Mouse (Mus musculus) urinary bladder, postnatal 25 days (tissue): ENCODE measurements around the gene Sema7a.

Experiments used
- DNase-seq: peaks from one replicate; pipeline ENCODE4 v3.0.0; 2022; ENCODE audit warnings: low spot score

The Sema7a gene

DNA sequence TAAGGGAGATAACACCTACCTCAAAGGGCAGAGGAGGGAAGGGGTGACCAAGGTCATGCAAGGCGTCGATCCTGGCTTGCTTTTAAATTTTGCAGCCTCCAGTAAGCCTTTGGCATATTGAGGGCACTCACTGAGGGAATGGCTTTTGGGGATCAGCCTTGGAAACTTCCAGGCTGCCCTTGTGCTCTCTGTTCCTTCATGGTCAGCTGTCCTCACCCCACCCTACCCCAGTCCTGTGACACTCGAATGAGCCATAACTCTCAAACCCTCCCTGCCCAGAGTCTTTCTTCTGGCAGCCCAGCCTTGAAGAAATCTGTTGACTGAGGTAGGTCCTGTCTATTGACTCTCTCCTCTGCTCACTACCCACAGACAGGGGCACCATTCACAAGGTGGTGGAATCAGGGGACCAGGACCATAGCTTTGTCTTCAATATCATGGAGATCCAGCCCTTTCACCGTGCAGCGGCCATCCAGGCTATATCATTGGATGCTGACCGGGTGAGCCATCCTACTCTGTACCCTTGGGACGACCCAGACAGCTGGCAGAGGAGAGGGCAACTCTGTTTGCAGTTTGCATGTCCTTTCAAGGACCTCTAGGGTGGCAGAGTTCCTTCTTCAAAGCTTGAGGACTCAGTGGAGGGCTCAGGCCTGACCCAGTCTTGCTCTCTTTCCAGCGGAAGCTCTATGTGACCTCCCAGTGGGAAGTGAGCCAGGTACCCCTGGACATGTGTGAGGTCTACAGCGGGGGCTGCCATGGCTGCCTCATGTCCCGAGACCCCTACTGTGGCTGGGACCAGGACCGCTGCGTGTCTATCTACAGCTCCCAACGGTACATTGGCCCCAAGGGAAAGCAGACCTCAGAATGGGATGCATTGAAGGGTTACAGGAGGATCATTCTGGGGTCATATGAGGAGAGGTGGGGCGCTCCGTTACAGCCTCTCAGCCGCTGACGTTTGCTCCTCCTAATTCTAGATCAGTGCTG is 20.3 kb downstream of the Sema7a start:
- no peak for DNase-seq

DNA sequence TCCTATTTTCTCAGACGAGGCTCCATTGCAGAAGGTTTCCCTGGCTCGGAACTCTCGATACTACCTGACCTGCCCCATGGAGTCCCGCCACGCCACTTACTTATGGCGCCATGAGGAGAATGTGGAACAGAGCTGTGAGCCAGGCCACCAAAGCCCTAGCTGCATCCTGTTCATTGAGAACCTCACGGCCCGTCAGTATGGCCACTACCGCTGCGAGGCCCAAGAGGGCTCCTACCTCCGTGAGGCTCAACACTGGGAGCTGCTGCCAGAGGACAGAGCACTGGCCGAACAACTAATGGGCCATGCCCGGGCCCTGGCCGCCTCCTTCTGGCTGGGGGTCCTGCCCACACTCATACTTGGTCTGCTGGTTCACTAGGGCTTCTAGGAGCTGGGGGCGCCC is 21.3 kb downstream of the Sema7a start:
- DNase-seq: no peak

- no peak for DNase-seq
Observed at GRCm38 (mm10) chr9:57961863-57962778, 22.2 kb downstream of the Sema7a start.

DNA sequence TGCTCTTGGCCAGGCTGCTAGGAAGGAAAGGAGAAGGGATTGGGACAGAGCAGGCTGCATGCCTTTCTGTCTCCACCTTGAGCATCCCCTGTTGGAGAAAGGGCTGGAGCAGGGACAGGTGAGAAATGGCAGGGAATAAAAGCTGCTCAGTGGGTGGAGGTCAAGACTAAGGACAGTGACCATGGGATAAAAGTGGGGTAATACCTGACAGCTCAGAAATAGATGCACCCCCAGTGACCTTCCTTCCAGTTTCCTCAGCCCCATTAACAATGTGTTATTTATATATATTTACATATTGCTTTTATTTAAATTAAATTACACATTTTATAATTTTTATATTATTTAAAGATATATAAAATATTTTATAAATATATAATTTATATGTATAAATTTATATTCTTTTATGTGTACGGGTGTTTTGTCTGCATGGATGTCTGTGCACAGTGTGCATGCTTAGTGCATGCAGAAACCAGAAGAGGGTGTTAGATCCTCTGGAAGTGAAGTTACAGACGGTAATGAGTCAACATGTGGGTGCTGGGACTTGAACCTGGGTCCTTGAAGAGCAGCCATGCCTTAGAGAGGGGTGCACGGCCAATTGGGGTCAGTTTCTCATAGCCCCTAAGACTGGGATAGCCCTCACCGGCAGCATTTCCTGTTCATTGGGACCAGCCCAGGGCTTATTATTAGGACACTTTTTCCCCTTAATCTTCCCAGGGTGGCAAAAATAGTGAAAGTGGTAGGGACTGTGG is 23.5 kb downstream of the Sema7a start:
- DNase-seq: no peak

- DNase-seq: no peak
Observed at GRCm38 (mm10) chr9:57963998-57964395, 24.1 kb downstream of the Sema7a start.

GRCm38 (mm10) chr9:57964528-57965250 is 24.8 kb downstream of the Sema7a start:
- DNase-seq: no peak

DNA sequence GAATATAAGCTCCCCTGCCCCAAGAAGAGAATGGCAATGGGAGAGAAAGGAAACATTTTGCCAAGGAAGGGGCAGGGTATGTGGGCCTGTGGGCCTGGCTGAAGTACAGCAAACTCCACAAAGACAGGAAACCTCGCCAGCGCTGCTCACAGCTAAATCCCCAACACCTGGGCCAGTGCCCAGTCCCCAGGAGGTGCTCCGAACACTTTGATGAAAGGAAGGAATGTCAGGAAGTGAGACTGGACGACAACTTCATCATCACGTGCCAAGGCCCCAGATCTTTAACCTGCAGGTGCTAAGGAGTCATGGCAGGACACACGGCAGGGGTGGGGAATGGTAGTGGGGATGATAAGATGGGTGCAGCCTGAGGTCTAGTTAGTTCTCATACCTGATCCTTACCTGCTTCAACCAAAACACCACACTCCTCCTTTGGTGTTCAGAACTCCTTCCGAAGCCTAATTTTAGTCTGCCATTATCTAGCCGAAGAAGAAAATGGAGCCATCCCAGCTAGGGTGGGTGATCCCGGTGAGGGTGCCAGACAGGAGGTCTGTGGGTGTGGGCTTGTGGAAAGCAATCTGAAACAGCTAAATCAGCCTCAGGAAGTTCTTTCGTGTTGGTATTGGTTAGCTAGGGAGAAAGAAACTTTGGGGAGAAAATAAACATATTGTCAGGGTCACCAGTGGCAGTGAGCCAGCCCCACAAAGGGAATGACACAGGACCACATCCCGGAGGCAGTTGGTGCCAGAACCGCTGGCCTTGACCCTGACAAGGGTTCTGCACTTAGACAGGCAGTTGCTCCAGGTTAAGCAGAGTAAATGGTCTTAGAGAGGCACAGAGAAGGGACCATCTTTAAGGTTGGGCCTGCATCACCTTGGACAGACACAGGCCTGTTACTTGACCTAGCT is 25.6 kb downstream of the Sema7a start:
- no peak for DNase-seq

DNA sequence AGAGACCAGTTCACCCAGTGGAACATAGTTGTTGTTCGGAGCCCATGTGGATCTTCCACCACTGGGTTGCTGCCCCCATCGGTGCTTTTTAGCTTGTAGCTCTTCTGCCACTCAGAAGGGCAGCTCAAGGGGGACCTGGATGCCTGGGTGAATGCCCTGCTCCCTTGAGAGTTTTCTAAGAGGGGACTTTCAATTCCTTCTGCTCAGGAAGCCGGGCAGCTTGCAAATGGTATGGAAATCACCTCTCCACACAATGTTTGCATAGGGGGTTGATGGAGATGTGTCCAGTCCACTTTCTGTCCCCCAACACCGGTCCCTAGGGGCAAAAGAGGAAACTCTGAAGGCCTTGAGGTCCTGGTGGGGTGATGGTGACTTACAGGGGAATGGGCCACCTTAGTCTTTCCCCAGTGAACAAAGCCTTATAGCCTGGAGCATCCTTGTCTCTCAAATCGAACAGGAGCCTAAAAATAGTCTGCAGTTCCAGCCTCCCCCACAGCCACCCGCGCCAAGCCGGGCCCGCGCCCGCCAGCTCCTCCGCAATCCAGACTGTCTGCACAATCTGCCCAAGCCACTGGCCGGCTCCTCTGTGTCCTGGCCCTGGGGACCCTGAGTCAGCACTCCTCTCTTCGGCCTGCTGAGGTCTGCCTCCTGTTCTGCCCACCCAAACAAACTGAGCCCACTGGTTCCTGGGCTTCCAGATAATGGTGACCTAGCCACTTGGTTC is 27.5 kb downstream of the Sema7a start:
- no peak for DNase-seq

DNA sequence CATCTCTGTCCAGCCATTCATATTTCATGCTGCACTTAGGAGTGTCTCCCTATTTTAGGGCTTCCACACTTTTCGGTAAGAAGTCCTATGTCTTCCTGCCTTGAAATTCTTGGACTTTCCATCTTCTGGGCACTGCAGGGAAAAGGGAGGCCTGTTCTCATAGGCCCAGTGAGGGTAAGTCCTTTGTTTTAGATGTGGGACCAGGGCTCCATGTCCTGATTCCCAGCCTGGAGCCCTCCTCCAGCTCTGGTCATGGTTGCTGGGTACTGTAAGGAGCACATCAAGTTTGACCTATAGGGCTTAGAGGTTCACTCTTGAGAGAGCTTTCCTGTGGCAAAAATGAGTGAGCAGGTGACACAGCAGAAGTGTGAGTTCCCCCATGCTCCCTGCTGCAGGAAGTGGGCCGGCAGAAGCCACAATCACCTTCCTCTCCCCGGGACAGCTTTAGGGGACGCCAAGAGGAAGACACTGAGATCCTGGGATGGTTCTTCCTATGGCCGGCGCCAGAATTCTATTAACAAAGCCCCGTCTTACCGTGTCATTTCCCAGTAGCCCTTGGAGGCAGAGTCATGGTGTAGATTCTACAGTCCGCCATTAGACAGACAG is 28.4 kb downstream of the Sema7a start:
- DNase-seq: no peak

DNA sequence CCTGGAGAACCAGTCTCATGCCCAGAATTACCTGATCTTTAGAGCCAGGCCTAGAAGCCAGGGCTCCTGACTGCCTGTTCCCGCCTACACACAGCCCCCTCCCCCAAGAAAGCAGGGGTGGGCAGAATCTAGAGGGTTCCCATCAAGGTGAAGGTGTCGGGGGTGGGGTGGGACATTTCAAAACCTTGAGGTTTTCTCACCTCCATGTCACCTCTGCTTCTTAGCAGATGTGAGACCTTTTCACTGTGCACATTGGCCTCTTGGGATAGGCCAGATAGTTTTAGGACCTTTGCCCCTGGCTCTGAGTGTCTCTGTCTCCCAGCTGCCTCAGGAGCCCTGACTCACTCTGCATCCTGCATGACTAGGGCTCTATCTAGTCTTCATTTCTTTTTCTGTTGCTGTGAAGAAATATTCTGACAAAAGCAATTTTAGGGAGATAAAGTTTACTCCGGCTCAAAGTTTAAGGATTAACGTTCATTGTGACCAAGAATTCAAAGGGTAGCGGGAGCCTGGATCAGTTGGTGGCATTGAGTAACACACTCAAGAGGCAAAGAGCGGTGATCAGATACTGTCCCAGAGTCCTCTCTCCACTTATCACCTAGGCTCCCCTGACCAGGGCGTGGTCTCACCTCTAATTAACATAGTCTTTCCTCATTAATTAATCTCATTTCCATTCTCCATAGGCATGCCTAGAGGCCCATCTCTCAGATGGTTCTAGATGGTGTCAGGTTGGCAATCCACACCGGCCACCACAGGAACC is 29.1 kb downstream of the Sema7a start:
- no peak for DNase-seq

DNA sequence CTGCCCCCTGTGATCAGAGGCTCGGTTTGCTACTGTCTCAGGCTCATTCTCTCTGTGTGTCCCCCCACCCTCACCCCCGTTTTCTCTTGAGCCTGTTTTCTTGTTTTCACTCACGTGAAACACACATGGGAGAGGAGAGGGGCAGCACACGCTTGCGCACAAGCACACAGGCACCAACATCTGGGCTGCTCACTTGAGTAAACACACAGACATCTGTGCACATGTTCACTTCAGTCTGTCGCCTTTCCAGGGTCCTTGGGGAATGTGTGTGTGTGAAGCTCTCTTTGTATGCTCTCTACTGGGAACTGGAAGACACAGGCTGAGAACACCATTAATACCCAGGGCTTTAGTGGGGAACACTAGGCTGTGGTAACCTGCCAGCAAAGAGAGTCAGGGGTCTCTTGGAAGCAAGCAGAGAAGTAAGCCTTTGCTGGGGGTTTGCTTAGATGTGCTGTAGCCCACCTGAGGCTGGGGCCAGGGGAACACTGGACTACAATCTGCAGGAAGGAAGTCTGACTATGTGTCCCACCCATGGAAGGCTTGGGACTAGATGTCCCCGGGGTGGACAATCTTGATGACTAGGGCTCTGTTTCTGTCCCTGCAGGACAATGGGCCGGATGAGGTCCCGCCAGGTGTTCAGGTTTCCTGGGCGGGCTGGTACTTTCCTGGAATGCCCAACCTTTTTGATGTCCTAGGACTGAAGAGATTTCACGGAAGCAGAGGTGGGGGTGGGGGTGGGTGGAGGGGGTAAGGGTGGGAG is 30.0 kb downstream of the Sema7a start:
- DNase-seq: no peak

DNA sequence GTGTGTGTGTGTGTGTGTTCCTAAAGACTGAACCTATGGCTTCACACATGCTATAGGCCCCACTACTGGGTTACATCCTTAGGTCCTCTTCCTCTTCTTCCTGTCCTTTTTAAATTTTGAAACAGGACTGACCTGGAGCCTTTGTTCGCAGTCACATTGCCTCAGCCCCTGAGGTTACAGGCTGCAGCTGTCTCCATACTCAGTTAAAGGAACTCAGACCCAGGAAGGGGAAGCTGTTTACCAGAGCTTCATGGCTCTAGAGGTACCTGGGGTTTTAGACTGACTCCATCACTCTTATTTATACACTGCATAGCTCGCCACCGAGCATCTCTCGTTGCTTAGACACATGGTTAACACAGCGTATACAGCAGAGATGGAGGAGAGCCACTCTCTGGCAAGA is 31.5 kb downstream of the Sema7a start:
- no peak for DNase-seq

DNA sequence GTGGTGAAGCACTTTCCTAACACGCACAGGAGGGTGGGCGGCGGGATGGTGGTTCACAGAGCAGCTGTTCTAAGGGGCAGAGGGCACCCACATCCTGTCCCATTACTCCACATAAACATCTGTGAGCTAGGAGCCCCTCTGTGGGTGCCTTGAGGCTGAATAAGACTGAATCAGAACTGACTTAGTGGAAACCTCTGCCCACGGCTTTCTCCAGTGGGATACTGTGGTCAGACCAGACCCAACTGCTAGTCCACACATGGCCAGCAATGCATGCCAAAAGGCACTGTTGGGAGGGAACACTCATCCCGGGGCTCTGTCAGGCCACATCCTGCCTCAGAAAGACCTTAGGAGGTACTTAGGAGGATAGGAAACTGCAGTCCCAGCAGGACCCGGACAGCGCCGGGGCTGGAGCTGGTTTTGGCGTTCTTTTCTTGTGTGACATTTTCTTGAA is 32.3 kb downstream of the Sema7a start:
- DNase-seq: no peak

DNA sequence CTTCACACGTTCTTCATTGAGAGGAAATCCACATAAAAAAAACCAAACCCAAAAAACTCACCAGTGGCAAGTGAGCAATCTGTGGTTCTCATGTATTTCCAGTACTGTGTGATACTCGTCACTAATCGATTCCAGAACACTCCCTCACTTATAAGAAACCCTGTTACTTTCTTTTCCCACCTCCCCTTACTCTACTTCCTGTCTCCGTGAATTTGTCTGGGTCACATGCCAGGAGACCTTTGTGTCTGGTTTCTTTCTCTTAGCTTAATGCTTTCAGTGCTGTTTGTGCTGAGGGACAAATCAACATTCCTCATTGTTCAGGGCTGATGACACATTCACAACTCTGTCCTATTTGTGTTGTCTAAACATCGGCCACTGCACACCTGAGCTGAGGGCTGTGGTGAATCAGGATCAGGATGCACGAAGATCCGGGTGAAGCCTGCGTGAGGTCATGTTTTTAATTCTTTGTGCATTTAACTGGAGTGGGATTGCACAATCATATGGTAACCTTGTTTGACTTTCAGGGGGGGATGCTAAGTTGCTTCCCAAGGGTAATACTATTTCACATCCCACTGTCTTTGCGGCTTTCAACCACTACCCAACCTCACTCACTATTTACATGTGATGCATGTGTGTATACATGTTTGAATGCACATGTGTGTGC is 33.0 kb downstream of the Sema7a start:
- no peak for DNase-seq

DNA sequence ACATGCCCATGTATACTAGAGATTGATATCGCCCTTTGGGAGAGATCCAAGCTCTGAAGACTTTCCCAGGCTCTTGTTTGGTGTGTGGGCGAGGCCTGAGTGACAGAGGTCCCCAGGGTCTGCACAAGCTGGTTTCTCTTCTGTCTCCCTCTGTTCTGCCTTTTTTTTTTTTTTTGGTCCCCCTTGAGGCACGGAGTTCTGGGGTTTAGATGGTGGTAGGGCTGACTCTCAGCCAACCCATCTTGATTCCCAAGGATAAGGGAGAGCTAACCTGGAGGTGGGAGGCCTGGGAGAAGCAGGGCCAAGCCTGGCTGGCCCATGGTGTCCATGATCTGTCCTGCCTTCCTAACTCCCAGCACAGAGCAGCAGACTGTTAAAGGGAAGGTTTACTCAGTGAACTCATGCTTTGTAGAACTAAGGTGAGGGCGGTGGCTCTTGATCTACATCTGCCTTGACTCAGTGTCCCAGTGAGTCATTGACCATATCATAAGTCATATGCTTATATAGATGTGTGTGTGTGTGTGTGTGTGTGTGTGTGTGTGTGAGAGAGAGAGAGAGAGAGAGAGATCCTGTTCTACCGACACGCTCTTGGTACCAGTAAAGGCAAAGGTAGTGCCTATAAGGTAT is 33.6 kb downstream of the Sema7a start:
- no peak for DNase-seq

DNA sequence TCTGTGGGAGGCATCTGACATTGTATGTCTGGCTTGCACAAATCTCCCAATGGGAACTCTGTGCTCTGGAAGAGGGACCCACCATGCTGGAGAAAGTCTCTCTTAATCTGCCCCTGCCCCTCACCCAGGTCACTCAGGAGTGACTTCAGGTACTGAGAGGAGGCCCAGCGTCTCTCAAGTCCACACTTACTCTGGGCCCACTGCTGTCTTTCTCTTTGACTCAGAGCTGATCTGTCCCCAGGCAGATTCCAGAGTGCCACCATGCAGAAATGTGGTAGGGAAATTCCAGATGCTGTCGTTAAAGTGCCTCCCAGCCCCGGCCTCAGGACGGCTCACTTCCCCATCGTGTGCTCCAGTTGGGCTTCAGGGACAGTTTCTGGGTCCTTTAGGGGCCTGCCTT is 34.3 kb downstream of the Sema7a start:
- no peak for DNase-seq
